Mouse (Mus musculus): ENCODE results near the gene Bhmt2.

The Bhmt2 gene

DNA sequence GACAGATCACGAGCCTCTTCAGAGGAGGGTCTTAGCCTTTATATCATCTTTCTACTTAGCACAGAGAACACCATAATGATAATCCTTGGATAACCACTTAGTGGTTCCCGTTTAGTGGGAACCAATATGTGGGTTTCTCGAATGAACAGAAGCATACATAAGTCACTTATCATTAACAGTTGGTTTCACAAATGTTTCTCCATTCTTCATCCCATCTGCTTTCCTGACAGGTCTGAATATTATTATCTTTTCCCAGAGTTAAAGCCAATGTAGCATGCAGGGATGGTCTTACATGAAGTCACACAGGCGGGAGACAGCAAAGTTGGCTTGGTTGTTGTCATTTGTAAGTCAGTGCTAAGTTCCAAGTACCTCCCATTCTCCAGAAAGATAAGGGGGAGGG lies 6.5 kb downstream of the Bhmt2 start:
- ChIA-PET POLR2A (no interaction called here), CTCF (no interaction called here)

DNA sequence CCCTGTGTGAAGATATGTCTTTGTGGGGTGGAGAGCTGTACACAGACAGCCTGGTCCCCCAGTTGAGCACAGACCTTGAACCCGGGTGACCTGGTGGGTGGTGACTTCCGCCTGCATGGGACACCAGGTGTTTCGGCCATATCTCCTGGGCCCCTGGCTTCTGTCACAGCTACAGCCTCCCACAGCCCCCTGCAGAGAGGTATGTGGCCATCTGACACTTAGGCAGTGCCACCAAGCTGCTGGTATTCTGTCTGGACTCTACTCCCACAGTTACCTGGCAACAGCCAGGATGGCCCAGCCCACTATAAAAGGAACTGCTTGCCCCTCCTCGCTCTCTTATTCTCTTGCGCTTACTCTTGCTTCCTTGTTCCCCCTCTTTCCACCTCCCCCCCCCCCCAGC lies 16.2 kb downstream of the Bhmt2 start:
- CTCF ChIA-PET: no interaction called here
- POLR2A ChIA-PET: interaction anchor here in 3 of 4 experiments (0.7 to 1.1 kb wide), 3 partner anchors 52 to 231 kb away, joined by 3 read pairs; no protein-coding TSS in a partner anchor

DNA sequence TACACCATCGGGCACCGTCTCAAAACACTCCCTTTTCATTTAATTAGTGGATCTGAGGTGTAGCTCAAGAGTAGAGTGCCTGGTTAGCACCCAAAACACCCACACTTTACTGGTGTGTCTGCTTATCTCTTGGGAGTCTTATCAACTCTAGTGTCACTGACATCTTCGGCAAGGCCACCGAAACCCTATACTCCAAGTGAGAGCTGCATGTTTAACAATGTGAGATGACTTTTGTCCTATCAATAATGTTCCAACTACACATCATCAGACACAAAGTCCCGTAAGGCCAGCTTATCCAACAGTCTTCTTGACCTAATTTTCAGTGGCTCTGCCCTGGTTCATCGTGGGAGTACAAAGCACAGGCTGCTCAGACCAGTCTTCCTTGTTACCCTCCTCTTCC lies 20.7 kb downstream of the Bhmt2 start:
- ChIA-PET CTCF (no interaction called here), POLR2A (interaction anchor here in 1 of 4 experiments (0.6 to 1.0 kb wide), 4 partner anchors 9 to 1247 kb away, joined by 3 read pairs; no protein-coding TSS in a partner anchor)

DNA sequence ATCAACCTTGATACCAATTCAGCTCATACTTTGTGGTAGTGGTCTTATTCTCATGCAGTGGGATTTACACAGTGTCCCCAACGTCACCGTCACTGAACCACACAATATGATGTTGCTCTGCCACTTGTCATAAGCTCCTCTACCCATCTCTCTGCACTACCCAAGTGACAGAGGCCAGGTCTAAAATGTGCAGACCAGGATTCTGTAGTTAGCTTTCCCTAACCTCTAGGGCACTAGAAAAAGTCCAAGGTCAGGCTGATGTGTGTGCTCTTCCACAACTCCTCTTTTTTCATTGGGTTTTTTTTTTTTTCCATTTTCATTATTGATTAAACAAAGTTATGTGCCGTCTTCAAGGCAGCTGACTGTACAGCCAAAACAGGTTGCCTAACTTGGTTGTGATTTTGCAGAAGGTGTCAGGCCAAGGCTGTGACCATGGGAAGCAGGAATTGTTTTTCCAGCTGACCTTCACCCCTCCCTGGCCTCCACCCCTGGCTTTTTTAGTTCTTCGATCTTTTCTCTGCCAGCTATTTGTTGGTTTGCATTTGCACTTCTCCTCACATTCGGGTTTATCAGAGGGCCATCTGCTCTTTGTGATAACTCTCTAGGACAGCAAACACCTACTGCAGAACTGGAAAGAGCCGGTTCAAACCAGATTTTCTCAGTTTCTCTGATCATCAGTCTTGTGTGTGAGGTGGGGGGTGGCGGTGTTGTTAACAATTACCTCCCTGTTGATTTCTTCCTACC lies 25.5 kb downstream of the Bhmt2 start:
- CTCF ChIA-PET: interaction anchor here in 2 of 4 experiments (0.6 to 0.7 kb wide), 3 partner anchors 33 to 1128 kb away, joined by 3 to 4 read pairs (median 4); no protein-coding TSS in a partner anchor
- POLR2A ChIA-PET: interaction anchor here (0.5 to 1.4 kb wide), 8 partner anchors 11 to 660 kb away, joined by 3 to 4 read pairs (median 3); partner anchors contain the start of gene Bhmt (in 1 of the 4)

DNA sequence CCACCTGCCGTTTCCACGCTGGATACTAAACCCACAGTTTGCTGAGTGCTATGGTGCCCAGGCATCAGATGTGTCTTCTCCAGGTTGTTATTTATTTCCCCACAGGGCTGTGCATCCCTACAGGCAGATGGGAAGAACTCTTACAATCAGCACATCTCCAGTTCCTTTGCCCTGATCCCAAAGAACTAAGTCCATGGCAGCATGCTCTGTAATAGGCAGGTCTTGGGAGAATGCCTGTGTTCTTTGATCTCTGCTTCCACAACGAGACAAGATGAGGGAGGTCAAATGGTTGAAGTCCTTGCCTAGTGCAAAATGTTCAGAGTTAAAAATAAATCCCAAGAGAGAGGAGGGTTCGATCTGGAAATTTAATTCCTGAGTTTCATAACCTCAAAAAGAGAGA lies 34.5 kb downstream of the Bhmt2 start:
- CTCF ChIA-PET: no interaction called here
- POLR2A ChIA-PET: no interaction called here

DNA sequence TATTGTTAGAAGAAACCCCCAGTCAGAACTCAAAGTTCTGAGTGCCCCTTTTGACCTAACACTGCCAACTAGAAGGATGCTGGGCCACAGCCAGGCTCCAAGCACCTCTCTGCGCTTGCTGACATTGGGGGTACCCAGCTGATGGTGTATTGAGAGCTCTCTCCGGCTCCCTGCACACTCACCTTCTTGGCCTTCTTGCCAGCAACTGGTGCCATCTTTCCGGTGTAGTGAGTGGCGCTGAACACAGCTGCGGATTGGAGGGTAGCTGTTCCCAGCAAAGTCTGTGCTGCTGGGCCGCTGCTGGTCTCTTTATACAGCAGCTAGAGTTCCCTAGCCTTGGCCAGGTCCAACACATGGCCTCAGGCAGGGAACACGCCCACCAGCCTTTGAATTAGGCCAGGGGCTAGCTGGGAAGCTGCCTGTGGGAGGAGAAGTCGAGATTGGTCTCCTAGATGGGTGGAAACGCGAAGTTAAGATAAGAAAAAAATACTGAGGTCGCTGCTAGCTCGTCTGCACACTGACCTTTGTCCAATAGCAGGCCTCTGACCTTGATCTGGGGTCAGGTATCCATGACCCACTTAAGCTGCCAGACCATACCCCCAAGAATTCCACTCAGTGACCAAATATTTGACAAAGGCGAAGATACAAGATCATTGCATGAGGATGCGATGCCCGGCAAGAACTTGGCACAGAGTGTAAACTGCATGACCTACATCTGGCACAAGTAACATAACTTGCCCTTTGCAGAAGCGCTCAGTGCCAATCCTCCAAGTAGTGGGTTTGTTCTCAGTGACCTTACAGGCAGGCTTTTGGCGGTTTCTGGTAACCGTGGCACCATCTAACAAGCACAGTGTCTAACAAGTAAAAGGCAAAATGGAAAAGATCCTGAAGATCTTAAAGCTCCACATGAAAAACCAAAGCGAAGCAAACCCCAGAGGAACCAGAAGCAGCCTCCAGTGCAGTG lies 36.5 kb downstream of the Bhmt2 start, which contains the start of gene Bhmt:
Bhmt (minus strand) TSS at position 680 of the 964 bp plus-strand sequence.
- CTCF ChIA-PET: no interaction called here
- POLR2A ChIA-PET: interaction anchor here in 2 of 4 experiments (0.7 to 1.1 kb wide), 4 partner anchors 11 to 446 kb away, joined by 3 read pairs; partner anchors contain the start of genes Bhmt2 (in 1 of the 2) and Dmgdh (in 1 of the 2)

DNA sequence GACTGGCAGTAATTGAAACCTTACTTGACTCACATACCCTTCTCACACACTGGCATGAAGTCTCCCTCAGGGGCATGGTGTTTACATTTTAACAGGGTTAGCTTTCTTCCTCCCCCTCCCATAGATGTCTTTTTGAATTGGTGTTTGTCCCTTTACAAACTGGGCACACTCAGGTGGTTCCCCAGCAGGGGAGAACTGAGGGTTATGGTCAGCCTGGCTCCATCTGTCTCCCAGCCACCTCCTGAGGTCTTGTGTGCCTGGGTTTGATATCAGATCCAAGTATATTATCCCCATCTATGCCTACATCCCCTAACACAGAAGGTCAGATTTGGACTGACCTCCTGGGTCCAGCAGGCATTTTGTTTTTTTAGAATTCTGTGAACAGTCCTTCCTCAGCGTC lies 37.5 kb downstream of the Bhmt2 start:
- POLR2A ChIA-PET: interaction anchor here in 2 of 4 experiments (1.0 to 1.1 kb wide), 2 partner anchors 12 to 37 kb away, joined by 3 read pairs; partner anchors contain the start of genes Bhmt2 (in 1 of the 2) and Dmgdh (in 1 of the 2)
- CTCF ChIA-PET: no interaction called here

DNA sequence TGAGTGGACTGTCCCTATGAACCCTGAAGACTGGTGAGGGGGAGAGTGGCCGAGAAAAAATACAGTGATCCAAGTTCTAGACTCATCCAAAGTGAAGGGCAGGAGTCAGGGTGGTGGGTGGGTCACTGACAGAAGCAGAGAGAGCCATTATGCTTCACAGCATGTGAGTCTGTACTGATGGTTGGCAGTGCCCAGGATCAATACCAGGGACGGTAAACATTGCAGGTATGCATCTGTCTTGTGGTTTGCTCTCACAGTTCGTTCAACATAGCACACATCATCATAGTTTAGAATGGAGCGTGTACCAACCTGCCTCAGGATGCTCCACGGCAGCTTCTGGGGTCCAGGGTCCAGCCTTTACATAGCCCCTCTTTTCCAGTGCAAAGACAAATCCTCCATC lies 41.2 kb downstream of the Bhmt2 start:
- ChIA-PET POLR2A (interaction anchor here in 1 of 4 experiments (0.9 kb wide), 1 partner anchor 10 kb away, joined by 3 read pairs; no protein-coding TSS in a partner anchor), CTCF (interaction anchor here in 1 of 4 experiments (1.1 kb wide), 1 partner anchor 20 kb away, joined by 4 read pairs; no protein-coding TSS in a partner anchor)

DNA sequence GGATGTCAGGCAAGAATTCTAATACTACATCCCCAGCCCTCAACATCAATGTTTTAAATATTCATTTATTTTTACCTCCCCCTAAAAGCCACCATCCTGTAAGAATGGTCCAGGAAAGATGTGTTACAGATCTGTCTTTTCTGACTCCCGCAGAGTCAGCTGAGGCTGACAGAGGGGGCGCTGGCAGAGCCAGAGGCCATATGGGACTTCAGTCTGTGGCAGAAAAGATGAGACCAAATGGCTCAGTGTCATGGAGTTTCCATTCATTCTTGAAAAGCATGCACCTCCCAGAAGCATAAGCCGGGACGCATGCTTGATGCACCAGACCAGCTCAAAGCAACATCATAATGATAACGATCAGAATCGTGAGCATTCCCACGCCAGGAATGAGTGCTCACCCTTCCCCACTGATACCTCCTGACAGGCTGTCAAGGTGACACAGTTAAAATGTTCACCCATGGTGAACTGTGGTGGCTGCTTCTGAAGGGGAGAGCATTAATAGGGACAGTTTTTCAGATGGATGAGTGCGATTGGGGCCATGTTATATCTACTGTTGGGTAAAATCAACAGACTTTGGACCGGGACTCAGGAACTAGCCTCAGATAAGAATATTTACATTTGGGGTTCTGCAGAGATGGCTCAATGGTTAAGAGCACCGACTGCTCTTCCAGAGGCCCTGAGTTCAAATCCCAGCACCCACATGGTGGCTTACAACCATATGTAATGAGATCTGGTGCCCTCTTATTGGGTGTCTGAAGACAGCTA lies 43.0 kb downstream of the Bhmt2 start:
- ChIA-PET CTCF (no interaction called here), POLR2A (interaction anchor here (0.6 to 1.0 kb wide), 6 partner anchors 15 to 890 kb away, joined by 3 to 6 read pairs (median 3); no protein-coding TSS in a partner anchor)

DNA sequence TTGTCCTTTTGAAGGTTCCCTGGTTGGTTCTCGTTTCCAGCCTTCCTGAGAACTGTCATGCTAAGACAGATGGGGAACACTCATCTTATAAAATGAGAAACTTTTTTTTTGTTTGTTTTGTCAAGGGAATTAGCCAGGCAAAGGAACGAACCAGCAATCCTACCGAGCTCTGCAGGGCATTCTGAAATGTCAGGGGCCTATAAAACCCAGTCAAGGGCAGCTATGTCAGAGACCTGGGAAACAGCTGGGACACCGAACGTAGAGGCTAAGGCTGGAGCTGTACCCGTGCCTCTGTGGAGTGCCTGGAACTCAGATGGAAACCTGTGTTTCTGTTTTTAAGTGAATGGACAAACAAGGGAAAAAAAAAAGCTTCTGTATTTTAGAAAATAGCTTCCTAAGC lies 45.2 kb downstream of the Bhmt2 start:
- CTCF ChIA-PET: interaction anchor here in 2 of 4 experiments (0.7 to 1.1 kb wide), 2 partner anchors 16 to 773 kb away, joined by 3 read pairs; no protein-coding TSS in a partner anchor

DNA sequence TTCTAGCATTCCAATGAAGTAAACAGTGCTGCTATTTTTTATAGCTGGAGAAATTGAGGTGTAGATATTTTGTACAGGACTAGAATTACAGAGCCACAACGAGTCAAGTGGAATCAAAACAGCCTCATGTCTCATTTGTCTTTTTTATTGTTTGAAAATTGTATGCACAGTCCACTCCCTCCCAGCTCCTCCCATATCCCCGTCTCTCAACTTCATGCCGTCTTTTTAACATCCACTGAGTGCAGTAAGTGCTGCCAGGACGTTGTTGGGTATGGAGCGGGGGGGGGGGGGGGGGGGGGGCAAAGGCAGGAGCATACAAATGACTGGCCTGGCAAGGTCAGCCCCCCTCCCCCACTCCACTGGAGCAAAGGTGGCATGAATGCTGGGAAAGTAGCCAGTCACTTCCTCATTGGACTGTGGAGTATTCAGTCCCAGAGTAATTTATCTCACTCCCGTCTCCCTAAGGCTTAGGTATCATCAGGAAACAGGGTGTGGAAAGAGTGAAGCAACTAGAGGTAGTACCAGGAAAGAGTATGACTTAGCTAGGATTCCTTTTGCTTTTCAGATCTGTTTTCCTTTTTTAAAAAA lies 59.6 kb downstream of the Bhmt2 start:
- ChIA-PET POLR2A (interaction anchor here in 2 of 4 experiments (0.6 to 1.4 kb wide), 5 partner anchors 10 to 1536 kb away, joined by 3 to 6 read pairs (median 3); no protein-coding TSS in a partner anchor), CTCF (interaction anchor here (0.6 to 1.9 kb wide), 11 partner anchors 14 to 1051 kb away, joined by 3 to 6 read pairs (median 4); no protein-coding TSS in a partner anchor)

More for the DNA sequence above, 45.2 kb downstream of the Bhmt2 start:
- POLR2A ChIA-PET: interaction anchor here in 2 of 4 experiments (0.6 to 0.7 kb wide), 2 partner anchors 8 to 19 kb away, joined by 3 read pairs; no protein-coding TSS in a partner anchor

DNA sequence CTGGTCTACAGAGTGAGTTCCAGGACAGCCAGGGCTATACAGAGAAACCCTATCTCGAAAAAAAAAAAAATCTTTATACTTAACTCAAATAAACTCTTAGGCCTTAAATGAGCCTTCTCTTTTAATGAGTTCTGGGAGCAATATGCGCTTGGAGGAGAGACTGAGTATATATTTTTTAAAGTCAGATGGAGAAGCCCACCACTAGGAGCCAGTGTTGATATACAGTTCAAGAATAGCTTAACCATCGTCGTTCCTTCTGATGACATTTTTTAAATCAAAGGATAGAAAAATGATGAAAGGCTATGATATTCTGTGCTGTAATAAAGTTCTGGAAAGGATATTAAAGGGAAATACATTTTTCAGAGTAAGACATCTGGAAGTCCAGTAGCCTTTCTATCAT lies 60.3 kb downstream of the Bhmt2 start:
- ChIA-PET POLR2A (interaction anchor here in 2 of 4 experiments (0.6 to 1.0 kb wide), 3 partner anchors 11 to 1535 kb away, joined by 3 to 6 read pairs (median 4); no protein-coding TSS in a partner anchor), CTCF (interaction anchor here (0.6 to 1.9 kb wide), 11 partner anchors 13 to 1215 kb away, joined by 3 to 8 read pairs (median 4); no protein-coding TSS in a partner anchor)

DNA sequence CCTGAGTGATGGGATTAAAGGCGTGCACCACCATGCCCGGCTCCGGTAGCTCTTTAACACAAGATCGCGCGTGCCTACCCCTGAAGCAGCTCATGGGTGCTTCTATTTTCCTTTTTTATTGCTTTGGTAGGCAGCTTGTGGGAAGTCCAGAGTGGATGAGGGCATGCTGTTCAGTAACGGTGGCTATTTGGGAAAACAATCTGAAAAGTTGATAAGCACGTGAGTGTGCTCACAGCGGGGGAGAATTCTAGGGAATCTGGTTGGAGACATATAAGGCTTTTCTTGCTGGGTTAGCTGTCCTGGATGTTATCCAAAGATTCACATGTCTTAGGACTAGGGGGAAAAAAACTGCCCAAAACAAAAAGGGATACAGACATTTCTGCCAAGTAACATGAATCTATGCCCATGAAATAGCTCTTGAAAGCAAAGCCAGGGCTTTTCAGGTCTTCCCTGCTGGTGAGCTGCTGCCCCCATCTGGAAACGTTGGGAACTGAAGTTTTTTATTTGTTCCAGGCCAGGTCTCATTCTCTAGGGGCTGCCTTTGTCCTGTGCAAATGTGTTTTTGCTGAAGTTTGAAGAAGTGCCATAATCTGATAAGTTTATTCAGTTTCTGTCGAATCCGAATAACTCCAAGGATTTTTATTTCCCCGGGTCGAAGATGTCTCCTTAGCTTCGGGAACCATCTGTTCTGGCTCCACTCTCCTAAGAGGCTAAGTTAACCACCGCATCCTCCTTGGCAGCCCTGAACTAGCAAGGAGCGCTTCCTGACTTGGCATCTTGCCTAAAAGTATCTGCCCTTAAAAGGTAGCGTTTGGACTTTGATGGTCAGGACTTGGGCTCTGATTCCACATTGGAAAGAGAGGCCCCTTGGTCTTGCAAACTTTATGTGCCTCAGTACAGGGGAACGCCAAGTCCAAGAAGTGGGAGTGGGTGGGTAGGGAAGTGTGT lies 61.2 kb downstream of the Bhmt2 start:
- POLR2A ChIA-PET: interaction anchor here in 2 of 4 experiments (0.7 to 1.3 kb wide), 7 partner anchors 10 to 119 kb away, joined by 3 to 8 read pairs (median 3); no protein-coding TSS in a partner anchor
- CTCF ChIA-PET: interaction anchor here (0.5 to 1.6 kb wide), 27 partner anchors 10 to 1215 kb away, joined by 3 to 8 read pairs (median 3); partner anchors contain the start of gene Cmya5 (in 1 of the 4)

DNA sequence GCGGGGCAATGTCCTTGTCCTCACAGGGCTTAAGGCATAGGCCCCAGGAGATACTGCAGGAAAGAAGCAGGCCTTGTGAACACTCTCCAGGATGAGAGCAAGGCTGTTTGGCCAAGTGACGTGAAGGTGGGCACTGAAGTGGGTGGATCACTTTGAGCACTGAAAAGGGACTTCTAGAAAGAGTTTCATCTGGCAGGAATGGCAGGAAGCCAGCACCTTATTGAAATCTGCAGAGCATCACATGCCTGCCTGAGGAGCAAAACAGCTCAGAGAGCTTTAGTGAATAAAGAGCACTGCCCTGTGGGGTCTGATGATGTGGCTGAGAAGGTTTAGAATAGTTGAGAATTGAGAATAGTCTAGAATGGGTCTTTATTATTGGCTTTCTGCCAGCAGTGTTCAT lies 65.6 kb downstream of the Bhmt2 start:
- ChIA-PET POLR2A (no interaction called here), CTCF (no interaction called here)

DNA sequence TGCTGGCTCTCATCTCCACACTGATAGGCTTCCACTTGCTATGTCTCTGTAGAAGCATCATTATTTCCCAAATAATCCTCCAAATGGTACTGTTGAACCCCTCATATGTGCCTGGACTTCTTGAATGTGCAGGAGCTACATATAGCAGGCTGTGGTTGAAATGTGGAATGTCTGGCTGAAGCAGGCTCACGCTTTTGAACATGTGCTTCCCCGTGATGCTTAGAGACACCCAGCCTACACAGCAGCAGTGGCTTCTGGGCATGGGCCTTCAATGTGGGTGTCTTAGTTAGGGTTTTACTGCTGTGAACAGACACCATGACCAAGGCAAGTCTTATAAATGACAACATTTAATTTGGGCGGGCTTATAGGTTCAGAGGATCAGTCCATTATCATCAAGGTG lies 66.4 kb downstream of the Bhmt2 start:
- CTCF ChIA-PET: no interaction called here
- POLR2A ChIA-PET: no interaction called here

DNA sequence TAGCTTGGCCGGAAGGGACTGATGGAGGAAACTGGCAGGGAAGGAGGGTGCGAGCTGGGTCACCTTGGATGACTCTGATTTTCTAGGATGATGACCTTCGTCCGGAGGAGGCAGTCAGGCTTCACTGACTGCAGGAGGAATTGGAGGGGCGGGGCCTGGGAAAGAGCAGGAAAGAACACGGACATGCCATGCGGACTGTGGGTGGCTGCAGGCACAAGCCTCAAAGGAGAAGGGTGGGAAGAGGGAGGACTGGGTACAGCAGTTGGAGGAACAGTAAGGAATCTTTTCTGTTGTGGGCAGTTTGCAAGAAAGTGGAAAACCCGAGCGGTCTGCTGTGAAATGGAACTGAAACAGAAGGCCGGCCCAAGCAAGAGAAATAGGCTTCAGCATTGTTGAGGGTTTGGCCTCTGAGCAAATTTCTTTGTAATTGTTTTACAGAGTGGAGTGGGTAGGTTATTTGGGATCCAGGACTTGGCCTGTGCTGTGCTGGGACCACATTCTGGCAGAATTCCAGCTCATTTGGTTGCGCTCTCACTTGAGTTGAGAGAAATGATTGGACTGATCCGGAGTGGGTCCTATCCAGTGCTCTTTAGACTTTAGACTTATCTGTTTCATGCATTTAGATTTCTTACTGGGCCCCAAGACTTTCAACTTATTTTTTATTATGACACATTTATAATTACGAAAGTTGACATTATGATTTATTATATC lies 67.1 kb downstream of the Bhmt2 start:
- CTCF ChIA-PET: no interaction called here
- POLR2A ChIA-PET: no interaction called here
